Mouse (Mus musculus): Measurements from ENCODE around the gene Tspan33.
A peak's percentile ranks its signal among the peaks of the same experiment; 100 is the strongest.
"Not testable (repeated sequence)": the region's sequence is repeated elsewhere in the genome, so short reads cannot be mapped to it uniquely, and the experiment has no call there.

Tspan33 gene

GRCm38 (mm10) chr6:29756476-29756875 lies 62.5 kb downstream of the Tspan33 start:
- no peak for DNase-seq

DNA sequence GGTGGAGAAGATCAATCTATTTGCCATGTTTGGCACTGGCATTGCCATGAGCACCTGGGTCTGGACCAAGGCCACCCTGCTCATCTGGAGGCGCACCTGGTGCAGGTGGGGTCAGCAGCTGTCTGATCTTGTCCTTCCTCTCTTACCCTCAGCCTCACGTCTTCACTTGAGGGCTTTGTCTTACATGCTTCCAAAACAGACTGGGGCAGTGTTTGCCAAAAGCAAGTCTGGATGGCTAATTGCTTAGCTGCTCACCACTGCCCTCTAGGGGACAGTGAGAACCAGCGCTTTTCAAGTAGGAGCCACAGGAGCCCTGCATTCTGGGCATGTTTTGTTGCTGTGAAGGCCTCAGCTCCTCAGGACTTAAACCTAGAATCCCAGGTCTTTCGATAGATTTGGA lies 64.4 kb downstream of the Tspan33 start:
- peak; percentile 79 for DNase-seq

GRCm38 (mm10) chr6:29759012-29759679 lies 65.1 kb downstream of the Tspan33 start:
- DNase-seq = no peak

DNA sequence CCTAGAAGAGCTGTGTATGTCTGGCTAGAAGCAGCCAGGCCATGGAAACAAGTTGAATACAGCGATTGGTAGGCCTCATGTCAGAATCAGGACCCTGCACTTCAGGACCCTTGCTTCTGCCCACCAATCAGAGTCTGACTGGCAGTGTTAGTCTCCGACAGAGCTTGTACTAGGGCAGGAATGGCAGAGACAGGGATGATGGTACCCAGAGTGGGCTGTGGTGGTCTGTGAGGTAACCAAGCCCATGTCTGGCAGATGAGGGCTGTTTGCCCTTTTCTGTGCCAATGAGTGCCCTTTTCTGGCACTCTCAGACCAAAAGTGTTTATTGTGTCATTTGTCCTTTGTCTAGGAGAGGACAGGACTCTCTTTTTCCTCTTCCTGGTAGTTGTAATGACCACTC lies 66.4 kb downstream of the Tspan33 start:
- DNase-seq = not testable (repeated sequence)

DNA sequence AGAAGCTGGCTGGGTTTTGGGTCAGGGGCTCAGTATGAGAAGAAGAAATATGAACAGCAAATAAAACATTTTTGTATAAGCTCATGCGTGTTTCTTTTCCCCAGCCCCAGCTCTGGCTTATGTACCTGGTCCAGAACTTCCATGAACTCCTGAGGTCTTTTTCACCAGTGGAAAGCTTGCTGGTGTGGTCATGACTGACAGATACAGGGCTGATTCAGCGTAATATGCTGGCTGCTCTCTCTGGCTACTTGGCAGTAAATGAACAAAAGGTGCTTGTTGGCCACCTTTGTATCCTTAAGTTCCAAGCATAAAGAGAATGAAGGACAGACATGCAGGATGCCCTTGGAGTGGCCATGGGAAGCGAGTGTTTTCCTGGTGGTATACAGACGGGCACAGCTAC lies 67.3 kb downstream of the Tspan33 start:
- no peak for DNase-seq

DNA sequence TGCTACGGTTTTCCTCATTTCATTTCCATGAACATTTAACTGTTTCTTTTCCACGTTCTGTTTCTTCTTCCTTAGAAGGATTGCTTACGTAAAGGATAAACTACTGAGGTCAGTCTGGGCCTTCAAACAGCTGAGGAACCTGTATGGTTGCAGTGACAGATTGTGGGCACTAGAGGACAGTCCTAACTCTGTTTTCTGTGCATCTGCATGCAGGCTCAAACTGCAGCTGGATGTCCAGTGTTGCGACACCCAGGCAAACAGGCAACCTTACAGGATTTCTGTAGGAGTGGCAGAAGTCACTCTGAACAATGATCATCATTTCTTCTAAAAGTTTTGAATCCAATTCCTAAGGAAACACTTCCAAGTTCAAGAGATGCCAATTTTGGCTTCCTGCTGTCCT lies 68.5 kb downstream of the Tspan33 start:
- DNase-seq = no peak

- DNase-seq = no peak
Measured at GRCm38 (mm10) chr6:29766874-29767273, 72.9 kb downstream of the Tspan33 start.
